Mouse (Mus musculus): Measurements from ENCODE around the gene Mtrf1. TPM values are rescaled to one million over a fixed set of nuclear protein-coding genes. Genes with fewer than 3 reads are reported as not detected.
"Not testable (repeated sequence)": the region's sequence is repeated elsewhere in the genome, so short reads cannot be mapped to it uniquely, and the experiment has no call there.

Gene Mtrf1
- total and polyA plus RNA-seq, 2 experiments from 2014 or later, result 6.9 to 10.5 TPM

DNA sequence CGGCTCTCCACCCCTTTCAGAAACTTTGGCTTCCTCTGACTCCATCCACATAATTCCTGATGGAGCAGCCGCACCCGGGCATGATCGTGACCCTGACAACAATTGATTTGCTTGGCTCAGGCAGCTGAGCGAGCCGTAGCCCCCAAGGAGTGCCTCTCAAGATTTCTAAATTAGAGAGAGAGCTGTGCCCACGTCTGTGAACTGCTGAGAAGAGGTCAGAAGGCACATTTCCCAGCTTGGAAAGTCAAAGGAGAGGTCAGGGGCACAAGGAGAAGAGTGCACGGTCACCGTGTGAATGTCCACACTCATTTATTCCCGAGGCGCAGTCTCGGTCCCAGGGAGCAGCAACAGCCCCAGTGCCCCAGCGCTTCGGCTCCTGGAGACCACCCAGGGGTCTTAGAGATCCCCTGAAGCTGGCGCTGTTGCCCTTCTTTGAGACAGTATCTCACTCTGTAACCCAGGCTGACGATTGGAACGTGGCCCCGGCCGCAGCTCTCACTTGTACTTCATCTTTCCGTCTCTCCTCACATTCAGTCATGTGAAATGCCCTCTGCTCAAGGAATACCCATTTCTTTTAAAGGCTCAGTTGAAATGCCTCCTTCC, 22.6 kb downstream of the Mtrf1 start:
- no peak overlapping the region for H3K4me3 ChIP-seq (ENCODE audit: low read depth, low read length)
- H3K27ac ChIP-seq (ENCODE audit: low read depth, low read length), result no peak overlapping the region
- no peak for TF ChIP-seq CTCF (IDR thresholded peaks at IDR 0.05; ENCODE audit: low read depth)
- H3K9ac ChIP-seq, result no peak overlapping the region
- no peak for ATAC-seq
- no peaks in the 10 kb centered on the region for H3K9me3 ChIP-seq (ENCODE audit: low read length)
- peaks cover 24% of the 10 kb centered on the region for H3K36me3 ChIP-seq (ENCODE audit: insufficient read depth)
- no peak for DNase-seq
- no peaks in the 10 kb centered on the region for H3K27me3 ChIP-seq (ENCODE audit: insufficient read depth, low read length)
- H3K4me1 ChIP-seq (ENCODE audit: insufficient read depth), result no peaks in the 10 kb centered on the region
- no peak overlapping the region for H3K4me2 ChIP-seq (ENCODE audit: low read depth)
- WGBS, result 68% methylated on average over 20 of the region's 20 CpGs

DNA sequence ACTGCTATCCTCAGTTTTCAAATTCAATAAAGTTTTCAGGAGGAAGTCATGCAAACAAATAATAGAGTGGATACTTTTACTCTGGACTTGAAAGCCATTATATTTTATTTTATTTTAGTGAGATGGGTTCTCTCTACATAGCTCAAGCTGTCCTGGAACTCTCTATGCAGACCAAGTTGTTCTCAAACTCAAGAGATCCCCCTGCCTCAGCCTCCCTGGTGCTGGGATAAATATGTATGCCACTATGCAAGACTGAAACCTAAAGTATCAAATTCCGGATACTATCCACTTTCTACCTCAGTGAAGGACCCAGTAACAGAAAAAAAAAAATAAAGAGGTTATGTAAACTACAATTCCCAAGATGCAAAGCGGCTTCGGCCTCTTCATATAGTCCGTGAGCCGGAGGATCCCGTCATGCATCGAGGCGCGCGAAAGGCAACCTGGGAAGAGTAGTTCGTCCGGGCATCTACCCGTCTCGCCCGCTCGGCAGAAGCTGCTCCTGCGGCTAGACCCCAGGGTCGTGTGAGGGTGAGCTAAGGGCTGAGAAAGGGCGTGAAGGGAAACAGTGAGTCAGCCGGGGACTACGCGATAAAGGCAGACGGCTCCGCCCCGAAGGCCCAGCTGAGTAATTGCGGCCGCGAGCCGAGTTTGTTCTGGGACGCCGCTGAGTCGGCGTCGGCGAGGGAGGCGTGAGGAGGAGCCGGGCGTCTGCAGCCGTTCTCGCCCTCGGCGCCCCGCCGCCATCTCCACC, 28.6 kb downstream of the Mtrf1 start, which contains the start of gene Kbtbd7:
TSS of gene Kbtbd7 (plus strand) at position 533 of the 751 bp plus-strand sequence.
- ATAC-seq (peak; percentile 100), DNase-seq (peak; percentile 95)
- Histone ChIP-seq H3K9ac (peak within 1 kb of the TSS; percentile 74), H3K27ac (ENCODE audit: low read depth, low read length) (peak within 1 kb of the TSS; percentile 83), H3K4me3 (ENCODE audit: low read depth, low read length) (peak within 1 kb of the TSS; percentile 54), H3K9me3 (ENCODE audit: low read length) (no peaks in the 10 kb centered on the region), H3K4me1 (ENCODE audit: insufficient read depth) (no peaks in the 10 kb centered on the region), H3K4me2 (ENCODE audit: low read depth) (peak within 1 kb of the TSS; percentile 48), H3K36me3 (ENCODE audit: insufficient read depth) (0 out of 2 replicates have a peak, but pooled peaks cover under 1% of the 10 kb centered on the region), H3K27me3 (ENCODE audit: insufficient read depth, low read length) (no peaks in the 10 kb centered on the region)
- TF ChIP-seq CTCF (IDR thresholded peaks at IDR 0.05; ENCODE audit: low read depth), result no peak
- 3% methylated on average over 44 of the region's 44 CpGs for WGBS

DNA sequence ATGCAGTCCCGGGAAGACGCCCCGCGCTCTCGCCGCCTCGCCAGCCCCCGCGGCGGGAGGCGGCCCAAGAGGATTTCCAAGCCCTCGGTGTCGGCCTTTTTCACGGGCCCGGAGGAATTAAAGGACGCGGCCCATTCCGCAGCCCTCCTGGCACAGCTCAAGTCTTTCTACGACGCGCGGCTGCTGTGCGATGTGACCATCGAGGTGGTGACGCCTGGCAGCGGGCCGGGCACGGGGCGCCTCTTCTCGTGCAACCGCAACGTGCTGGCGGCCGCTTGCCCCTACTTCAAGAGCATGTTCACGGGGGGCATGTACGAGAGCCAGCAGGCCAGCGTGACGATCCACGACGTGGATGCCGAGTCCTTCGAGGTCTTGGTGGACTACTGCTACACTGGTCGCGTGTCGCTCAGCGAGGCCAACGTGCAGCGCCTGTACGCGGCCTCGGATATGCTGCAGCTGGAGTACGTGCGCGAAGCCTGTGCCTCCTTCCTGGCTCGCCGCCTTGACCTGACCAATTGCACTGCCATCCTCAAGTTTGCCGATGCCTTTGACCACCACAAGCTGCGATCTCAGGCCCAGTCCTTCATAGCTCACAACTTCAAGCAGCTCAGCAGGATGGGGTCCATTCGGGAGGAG, 29.3 kb downstream of the Mtrf1 start:
- 68% methylated on average over 4 of the region's 59 CpGs for WGBS
- ATAC-seq, result peak; percentile 58
- DNase-seq, result not testable (repeated sequence)

DNA sequence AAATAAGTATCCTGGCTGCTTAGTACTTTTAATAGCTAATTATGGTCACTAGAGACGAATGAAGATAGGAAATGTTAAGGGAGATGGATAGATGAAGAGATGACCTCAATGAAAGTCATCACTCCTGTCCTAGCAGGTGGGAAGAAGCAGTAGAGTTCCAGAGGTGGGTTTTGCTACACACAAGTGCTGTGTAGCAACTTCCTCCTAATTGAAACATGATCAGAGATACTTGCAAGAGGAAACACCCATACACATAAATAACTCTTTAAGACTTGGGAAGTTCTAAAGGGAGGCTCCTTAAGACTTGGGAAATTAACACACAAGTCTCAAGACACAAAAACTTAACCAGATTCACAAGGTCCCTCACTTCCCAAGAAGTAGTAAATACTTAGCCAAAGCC, 36.5 kb downstream of the Mtrf1 start:
- no peaks in the 10 kb centered on the region for H3K4me1 ChIP-seq (ENCODE audit: insufficient read depth)
- H3K4me2 ChIP-seq (ENCODE audit: low read depth), result no peak overlapping the region
- H3K36me3 ChIP-seq (ENCODE audit: insufficient read depth), result no peaks in the 10 kb centered on the region
- no peaks in the 10 kb centered on the region for H3K27me3 ChIP-seq (ENCODE audit: insufficient read depth, low read length)
- H3K9me3 ChIP-seq (ENCODE audit: low read length), result no peaks in the 10 kb centered on the region
- no peak overlapping the region for H3K4me3 ChIP-seq (ENCODE audit: low read depth, low read length)
- H3K9ac ChIP-seq, result no peak overlapping the region
- H3K27ac ChIP-seq (ENCODE audit: low read depth, low read length), result no peak overlapping the region
- no peak for TF ChIP-seq CTCF (IDR thresholded peaks at IDR 0.05; ENCODE audit: low read depth)
- 90% methylated on average over 1 of the region's 1 CpGs for WGBS
- DNase-seq, result no peak
- ATAC-seq, result no peak

More for the DNA sequence above, 29.3 kb downstream of the Mtrf1 start:
- H3K27ac ChIP-seq (ENCODE audit: low read depth, low read length), result peak overlapping the region; percentile 83
- not testable (repeated sequence) for H3K9me3 ChIP-seq (ENCODE audit: low read length); H3K27me3 ChIP-seq (ENCODE audit: insufficient read depth, low read length); H3K36me3 ChIP-seq (ENCODE audit: insufficient read depth); H3K4me1 ChIP-seq (ENCODE audit: insufficient read depth)
- peak overlapping the region; percentile 54 for H3K4me3 ChIP-seq (ENCODE audit: low read depth, low read length)
- peak overlapping the region; percentile 74 for H3K9ac ChIP-seq
- peak overlapping the region; percentile 48 for H3K4me2 ChIP-seq (ENCODE audit: low read depth)

DNA sequence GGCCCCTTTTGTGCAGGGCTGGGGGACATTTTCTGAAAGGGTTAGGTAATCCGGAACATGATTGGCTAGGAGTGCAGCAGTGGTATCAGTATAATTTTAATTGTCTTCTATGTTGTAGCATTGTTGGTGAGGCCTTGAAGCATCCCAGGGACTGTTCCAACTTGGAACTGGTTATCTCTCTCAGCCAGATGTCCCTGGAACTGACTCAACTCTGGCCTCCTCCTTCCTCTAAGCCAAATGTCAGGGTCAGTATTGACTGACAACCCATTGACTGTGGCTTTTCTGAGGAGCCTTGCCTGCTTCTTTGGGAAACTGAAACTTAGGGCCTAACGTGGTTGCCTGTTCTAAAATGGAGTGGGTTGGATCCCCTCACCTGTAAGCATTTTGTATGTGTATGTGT, 43.1 kb downstream of the Mtrf1 start:
- H3K4me2 ChIP-seq (ENCODE audit: low read depth), result no peak overlapping the region
- no peak overlapping the region for H3K27ac ChIP-seq (ENCODE audit: low read depth, low read length)
- no peak overlapping the region for H3K9ac ChIP-seq
- peaks cover 3% of the 10 kb centered on the region for H3K4me1 ChIP-seq (ENCODE audit: insufficient read depth)
- DNase-seq (no peak), ATAC-seq (no peak)
- H3K27me3 ChIP-seq (ENCODE audit: insufficient read depth, low read length), result no peaks in the 10 kb centered on the region
- TF ChIP-seq CTCF (IDR thresholded peaks at IDR 0.05; ENCODE audit: low read depth), result no peak
- no peak overlapping the region for H3K4me3 ChIP-seq (ENCODE audit: low read depth, low read length)
- H3K36me3 ChIP-seq (ENCODE audit: insufficient read depth), result no peaks in the 10 kb centered on the region
- H3K9me3 ChIP-seq (ENCODE audit: low read length), result no peaks in the 10 kb centered on the region
- 88% methylated on average over 2 of the region's 2 CpGs for WGBS

DNA sequence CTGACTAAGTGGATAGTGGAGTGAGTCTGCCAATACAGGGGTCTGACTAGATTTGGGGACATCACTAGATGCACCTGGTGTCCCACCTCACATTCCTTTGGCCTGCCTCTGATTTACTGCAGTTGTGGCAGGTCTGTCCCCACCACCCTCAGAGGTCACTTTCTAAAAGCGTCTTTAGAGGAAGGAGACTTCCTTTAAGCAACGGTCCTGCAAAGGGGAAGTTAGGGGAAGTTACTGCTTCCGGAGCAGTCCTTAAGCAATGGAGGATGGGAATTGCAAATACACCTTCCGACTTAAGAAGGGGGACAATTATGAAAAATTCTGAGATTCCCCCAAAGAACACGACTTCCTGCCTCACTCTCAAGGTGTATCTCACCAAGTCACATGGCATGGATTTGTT, 43.9 kb downstream of the Mtrf1 start:
- Histone ChIP-seq H3K27ac (ENCODE audit: low read depth, low read length) (no peak overlapping the region), H3K9me3 (ENCODE audit: low read length) (no peaks in the 10 kb centered on the region), H3K9ac (no peak overlapping the region), H3K4me1 (ENCODE audit: insufficient read depth) (peaks cover 3% of the 10 kb centered on the region), H3K27me3 (ENCODE audit: insufficient read depth, low read length) (no peaks in the 10 kb centered on the region), H3K4me2 (ENCODE audit: low read depth) (no peak overlapping the region), H3K4me3 (ENCODE audit: low read depth, low read length) (no peak overlapping the region), H3K36me3 (ENCODE audit: insufficient read depth) (no peaks in the 10 kb centered on the region)
- ATAC-seq (no peak), DNase-seq (no peak)
- TF ChIP-seq CTCF (IDR thresholded peaks at IDR 0.05; ENCODE audit: low read depth), result no peak
- WGBS, result 87% methylated on average over 5 of the region's 5 CpGs

DNA sequence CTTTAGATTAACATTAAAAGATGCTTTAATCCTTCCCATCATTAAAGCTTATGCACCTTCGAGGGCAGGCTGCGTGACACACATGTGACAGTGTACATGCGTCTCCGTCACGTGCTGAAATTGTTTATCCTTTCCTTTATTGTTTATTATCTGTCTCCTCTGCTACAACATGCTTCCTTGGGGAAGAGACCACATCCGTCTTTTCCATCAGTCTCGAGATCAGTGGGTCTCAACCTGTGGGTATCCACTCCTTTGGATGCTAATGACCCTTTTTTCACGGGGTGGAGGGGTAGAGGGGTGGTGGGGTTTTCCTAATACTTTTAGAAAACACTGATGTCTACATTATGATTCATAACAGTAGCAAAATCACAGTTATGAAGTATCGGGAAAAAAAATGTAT, 47.0 kb downstream of the Mtrf1 start:
- TF ChIP-seq CTCF (IDR thresholded peaks at IDR 0.05; ENCODE audit: low read depth), result no peak
- H3K27me3 ChIP-seq (ENCODE audit: insufficient read depth, low read length), result no peaks in the 10 kb centered on the region
- peaks cover 3% of the 10 kb centered on the region for H3K4me1 ChIP-seq (ENCODE audit: insufficient read depth)
- no peaks in the 10 kb centered on the region for H3K9me3 ChIP-seq (ENCODE audit: low read length)
- H3K4me3 ChIP-seq (ENCODE audit: low read depth, low read length), result peak overlapping the region; percentile 27
- H3K4me2 ChIP-seq (ENCODE audit: low read depth), result peak overlapping the region; percentile 53
- H3K9ac ChIP-seq, result peak overlapping the region; percentile 34
- ATAC-seq (peak; percentile 12; the same call in 1 of the 2 replicates), DNase-seq (no peak)
- 63% methylated on average over 9 of the region's 9 CpGs for WGBS
- peak overlapping the region; percentile 85; the same call in 1 of the 2 replicates for H3K27ac ChIP-seq (ENCODE audit: low read depth, low read length)
- H3K36me3 ChIP-seq (ENCODE audit: insufficient read depth), result no peaks in the 10 kb centered on the region

All from forebrain, postnatal 0 days (tissue).